Mouse (Mus musculus) kidney, adult 2 months (tissue): Measurements from ENCODE around the gene Elf5.

Experiments
- CTCF ChIP-seq: fragments of 200-500 bp; conservative IDR thresholded peaks from 2 replicates; pipeline ENCODE4 v1.5.1; 2011; ENCODE audit warnings: low read depth, mild to moderate bottlenecking, control low read depth, low read length, moderate library complexity, mixed read lengths; ENCODE audit not compliant: insufficient read depth, insufficient read length
- POLR2A ChIP-seq: fragments of 200-500 bp; IDR thresholded peaks from one replicate; pipeline ENCODE4 v1.6.1; 2011; ENCODE audit warnings: low read depth, low read length, control low read depth

GRCm38 (mm10) chr2:103449813-103450212, 38.3 kb downstream of the Elf5 start:
- no peak for TF ChIP-seq CTCF
- no peak for TF ChIP-seq POLR2A
